Mouse (Mus musculus): ENCODE measurements around the gene Rest.

Gene Rest

GRCm38 (mm10) chr5:77266066-77266885 is 985 bp downstream of the Rest start:
- no peak for DNase-seq (ENCODE audit: low spot score)

GRCm38 (mm10) chr5:77266886-77267401 is 1.7 kb downstream of the Rest start:
- peak; percentile 55 for DNase-seq (ENCODE audit: low spot score)

DNA sequence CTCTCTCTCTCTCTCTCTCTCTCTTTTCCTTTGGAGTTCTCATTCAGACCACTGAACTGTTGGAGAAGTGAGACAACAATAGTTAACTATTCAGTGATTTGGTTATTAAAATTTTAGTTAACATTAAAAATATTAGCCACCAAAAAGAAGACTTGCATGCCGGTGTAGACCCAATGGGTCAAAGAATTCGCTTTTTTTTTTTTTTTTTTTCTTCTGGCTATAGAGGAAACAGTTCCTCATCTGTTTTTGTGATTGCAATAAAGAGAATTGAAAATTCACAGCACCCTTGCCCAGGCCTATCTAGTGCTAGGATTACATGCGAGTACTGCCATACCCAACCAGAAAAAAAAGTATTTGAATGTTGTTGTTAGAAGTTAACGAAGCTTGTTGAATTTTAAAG is 2.1 kb downstream of the Rest start:
- no peak for DNase-seq (ENCODE audit: low spot score)

DNA sequence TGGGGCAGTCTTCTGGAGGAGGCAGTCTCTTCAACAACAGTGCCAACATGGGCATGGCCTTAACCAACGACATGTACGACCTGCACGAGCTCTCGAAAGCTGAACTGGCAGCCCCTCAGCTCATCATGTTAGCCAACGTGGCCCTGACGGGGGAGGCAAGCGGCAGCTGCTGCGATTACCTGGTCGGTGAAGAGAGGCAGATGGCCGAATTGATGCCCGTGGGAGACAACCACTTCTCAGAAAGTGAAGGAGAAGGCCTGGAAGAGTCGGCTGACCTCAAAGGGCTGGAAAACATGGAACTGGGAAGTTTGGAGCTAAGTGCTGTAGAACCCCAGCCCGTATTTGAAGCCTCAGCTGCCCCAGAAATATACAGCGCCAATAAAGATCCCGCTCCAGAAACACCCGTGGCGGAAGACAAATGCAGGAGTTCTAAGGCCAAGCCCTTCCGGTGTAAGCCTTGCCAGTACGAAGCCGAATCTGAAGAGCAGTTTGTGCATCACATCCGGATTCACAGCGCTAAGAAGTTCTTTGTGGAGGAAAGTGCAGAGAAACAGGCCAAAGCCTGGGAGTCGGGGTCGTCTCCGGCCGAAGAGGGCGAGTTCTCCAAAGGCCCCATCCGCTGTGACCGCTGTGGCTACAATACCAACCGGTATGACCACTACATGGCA is 2.8 kb downstream of the Rest start:
- no peak for DNase-seq (ENCODE audit: low spot score)

GRCm38 (mm10) chr5:77269399-77269798 is 4.1 kb downstream of the Rest start:
- peak; percentile 22 for DNase-seq (ENCODE audit: low spot score)

- no peak for DNase-seq (ENCODE audit: low spot score)
Measured at GRCm38 (mm10) chr5:77273151-77273550, 7.9 kb downstream of the Rest start.

DNA sequence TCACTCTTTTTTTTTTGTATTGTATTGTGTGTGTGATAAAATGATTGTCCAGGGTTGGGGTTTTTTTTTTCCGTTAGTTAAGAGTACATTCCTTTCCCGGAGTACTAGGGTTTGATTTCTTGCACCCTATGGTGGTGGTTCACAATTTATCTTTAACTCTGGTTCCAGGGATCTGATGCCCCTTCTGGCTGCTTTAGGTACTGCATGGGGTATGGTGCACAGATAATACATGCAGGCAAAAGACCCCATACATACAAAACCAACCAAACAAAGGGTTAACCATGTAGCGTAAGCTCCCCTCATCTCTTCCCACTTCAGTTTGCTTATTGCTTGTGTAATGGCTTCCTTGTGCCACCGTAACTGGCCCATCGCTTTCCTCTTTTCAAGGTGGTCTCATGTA is 10.7 kb downstream of the Rest start:
- peak; percentile 20 for DNase-seq (ENCODE audit: low spot score)

GRCm38 (mm10) chr5:77277204-77277603 is 11.9 kb downstream of the Rest start:
- DNase-seq (ENCODE audit: low spot score) = no peak

DNA sequence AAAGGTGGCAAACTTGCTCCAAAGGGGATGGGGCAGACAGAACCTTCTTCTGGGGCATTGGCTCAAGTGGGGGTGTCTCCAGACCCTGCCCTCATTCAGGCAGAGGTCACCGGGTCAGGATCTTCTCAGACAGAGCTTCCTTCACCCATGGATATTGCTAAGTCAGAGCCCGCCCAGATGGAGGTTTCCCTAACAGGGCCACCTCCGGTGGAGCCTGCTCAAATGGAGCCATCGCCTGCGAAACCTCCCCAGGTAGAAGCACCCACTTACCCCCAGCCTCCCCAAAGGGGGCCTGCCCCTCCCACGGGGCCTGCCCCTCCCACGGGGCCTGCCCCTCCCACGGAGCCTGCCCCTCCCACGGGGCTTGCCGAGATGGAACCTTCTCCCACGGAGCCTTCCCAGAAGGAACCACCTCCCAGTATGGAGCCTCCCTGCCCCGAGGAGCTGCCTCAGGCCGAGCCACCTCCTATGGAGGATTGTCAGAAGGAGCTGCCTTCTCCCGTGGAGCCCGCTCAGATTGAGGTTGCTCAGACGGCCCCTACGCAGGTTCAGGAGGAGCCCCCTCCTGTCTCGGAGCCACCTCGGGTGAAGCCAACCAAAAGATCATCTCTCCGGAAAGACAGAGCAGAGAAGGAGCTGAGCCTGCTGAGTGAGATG is 16.4 kb downstream of the Rest start:
- no peak for DNase-seq (ENCODE audit: low spot score)

DNA sequence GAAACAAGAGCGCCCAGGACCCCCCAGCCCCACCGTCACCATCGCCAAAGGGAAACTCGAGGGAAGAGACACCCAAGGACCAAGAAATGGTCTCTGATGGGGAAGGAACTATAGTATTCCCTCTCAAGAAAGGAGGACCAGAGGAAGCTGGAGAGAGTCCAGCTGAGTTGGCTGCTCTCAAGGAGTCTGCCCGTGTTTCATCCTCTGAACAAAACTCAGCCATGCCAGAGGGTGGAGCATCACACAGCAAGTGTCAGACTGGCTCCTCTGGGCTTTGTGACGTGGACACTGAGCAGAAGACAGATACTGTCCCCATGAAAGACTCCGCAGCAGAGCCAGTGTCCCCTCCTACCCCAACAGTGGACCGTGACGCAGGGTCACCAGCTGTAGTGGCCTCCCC is 17.0 kb downstream of the Rest start:
- DNase-seq (ENCODE audit: low spot score) = no peak

DNA sequence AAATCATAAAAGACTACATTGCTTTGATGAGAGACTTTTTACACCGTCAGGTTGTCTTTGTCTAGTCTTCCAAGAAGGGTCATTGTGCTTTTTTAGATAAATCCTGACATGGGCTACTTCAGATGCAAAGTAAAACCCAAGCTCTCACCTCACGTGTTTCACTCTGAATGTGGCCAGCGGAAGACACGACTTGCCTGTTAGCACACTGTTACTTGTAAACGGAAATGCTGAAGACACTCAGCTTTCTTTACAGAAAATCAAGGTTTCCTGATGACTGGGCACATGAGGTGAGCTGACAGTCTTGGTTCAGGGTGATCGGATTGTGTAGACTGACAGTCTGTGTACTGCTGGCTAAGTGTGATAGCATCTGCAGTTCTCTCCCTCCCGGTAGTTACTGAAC is 20.4 kb downstream of the Rest start:
- DNase-seq (ENCODE audit: low spot score) = no peak

DNA sequence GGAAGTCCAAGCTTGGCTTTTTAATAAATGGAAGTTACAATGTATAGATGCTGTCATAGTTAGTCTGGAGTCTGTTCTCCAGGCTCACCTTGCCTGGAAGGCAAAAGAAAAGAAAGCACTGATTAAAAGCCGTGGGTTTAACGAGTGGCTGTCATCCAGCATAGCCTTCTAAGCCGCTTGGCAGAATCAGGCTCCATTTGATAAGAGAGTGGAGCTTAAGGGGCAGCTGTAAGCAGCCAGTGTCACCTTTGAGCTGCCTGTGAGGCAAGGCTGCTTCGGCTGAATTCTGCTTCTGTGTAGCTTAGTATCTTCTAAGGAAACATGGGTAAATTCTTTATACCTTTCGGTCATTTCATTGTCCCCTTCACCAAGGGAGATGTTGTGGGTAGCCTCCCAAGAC is 21.6 kb downstream of the Rest start:
- no peak for DNase-seq (ENCODE audit: low spot score)

DNA sequence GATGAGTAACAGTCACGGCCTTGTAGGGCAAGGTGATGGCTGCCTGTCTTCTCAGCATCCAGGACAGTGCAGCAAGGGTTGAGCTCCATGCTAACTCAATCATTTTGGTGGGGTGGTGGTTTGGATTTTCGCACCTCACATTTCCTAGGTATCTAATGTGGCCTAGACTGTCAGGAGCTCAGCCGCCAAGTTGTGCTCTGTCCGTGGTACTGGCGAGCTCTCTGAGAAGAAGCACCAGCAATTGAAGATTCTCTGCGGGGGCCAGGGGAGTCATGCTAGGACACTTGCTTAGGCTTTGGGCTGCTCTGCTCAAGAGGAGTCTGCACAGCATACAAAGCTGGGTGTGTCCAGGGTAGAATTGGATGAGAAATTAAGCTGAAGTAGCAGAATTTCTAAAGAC is 22.6 kb downstream of the Rest start:
- no peak for DNase-seq (ENCODE audit: low spot score)

- DNase-seq (ENCODE audit: low spot score) = no peak
Measured at GRCm38 (mm10) chr5:77289686-77290085, 24.4 kb downstream of the Rest start.

GRCm38 (mm10) chr5:77290606-77291005 is 25.3 kb downstream of the Rest start:
- DNase-seq (ENCODE audit: low spot score) = no peak

GRCm38 (mm10) chr5:77292803-77293522 is 27.7 kb downstream of the Rest start:
- DNase-seq (ENCODE audit: low spot score) = no peak

- DNase-seq (ENCODE audit: low spot score) = no peak
Measured at GRCm38 (mm10) chr5:77299486-77299885, 34.2 kb downstream of the Rest start.

DNA sequence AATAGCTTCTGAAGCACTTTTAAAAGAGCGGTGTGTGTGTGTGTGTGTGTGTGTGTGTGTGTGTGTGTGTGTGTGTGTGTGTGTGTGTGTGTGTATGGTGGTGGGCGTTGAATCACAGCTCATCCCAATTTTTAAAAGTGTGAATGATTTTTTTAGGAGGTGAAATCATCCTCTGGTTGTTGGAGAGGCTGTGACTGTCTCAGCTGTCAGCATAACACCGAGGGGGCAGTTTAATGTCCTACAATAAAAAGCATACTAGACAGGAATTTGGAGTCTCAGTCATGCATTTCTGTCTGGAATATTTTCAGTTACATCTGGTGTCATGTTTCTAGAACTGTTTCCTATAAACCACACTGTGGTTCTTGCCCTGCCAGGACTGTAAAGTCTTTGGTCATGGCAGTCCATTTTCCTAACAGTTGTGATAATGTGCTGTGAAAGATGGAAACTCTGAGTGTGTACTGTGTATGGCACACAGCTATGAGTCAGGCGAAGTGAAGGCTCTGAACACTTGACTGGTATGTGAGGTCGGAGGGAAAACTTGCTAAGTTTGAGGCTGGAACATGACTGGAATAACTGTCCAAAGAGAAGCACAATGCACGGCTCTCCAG is 36.1 kb downstream of the Rest start:
- no peak for DNase-seq (ENCODE audit: low spot score)

- peak; percentile 66 for DNase-seq (ENCODE audit: low spot score)
Measured at GRCm38 (mm10) chr5:77307821-77308553, 42.7 kb downstream of the Rest start.

GRCm38 (mm10) chr5:77309051-77309906 is 44.0 kb downstream of the Rest start:
- DNase-seq (ENCODE audit: low spot score) = peak; percentile 35

Measured in c-Kit-positive CD71-positive TER-119-positive erythroid progenitor cells, embryonic 14.5 days (primary cell).